Mouse (Mus musculus): ENCODE data around the gene Ccdc51. TPM values are rescaled to one million over a fixed set of nuclear protein-coding genes. Genes with fewer than 3 reads are reported as not detected.

The Ccdc51 gene
- polyA plus RNA-seq, 1 experiment from 2014 or later, result 11.2 TPM

DNA sequence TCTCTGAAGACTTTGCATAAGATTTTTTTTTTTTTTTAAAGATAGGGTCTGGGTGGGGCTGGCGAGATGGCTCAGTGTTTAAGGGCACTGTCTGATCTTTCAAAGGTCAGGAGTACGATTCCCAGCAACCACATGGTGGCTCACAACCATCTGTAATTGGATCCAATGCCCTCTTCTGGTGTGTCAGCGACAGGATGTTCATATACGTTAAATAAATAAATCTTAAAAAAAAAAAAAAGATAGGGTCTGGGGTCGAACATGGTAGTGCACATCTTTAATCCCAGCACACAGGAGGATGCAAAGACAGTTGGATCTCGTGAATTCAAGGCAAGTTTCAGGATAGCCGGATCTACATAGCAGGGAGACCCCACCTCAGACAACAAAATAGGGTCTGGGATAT lies 33.0 kb upstream of the Ccdc51 start:
- ATAC-seq (ENCODE audit: low read depth), result no peak
- peaks cover 3% of the 10 kb centered on the region; the same call in 1 of the 2 replicates for H3K36me3 ChIP-seq (ENCODE audit: control insufficient read depth, insufficient read depth, low read length)

DNA sequence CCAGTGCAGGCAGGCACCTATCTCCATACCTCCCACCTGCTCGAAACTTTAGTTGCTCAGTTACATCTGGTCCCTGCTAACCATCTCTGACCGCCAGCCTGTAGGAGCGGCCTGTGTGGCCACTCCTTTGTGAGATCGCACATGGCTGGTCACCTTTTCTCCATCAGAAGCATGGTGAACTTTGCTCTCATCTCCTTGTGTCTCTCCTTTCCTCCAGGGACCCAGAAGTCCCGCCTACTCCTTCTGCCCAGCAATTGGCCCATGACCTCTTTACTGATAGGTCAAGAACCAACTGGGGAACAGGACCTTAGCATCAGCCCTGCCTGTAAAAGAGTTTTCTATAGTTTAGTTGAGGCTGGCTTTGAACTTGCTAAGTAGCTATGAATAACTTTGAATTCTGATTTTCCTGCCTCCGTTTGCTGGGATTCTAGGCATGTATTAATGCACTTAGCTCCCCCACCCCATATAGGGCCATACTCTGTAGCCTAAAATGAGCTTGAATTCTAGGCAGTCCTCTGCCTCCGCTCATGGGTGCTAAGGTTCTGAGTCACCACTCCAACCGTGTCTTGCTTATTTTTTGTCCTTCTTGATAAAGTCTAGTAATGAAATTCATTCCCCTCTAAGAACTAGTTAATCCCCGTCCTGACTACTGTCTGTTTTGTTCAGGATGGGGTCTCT lies 32.2 kb upstream of the Ccdc51 start:
- H3K9ac ChIP-seq (ENCODE audit: low read length), result no peak overlapping the region
- no peak for ATAC-seq (ENCODE audit: low read depth)
- peaks cover 6% of the 10 kb centered on the region for H3K4me1 ChIP-seq (replicated peaks; ENCODE audit: control insufficient read depth, insufficient read depth, low read length)
- no peak overlapping the region for H3K27ac ChIP-seq (ENCODE audit: low read length)
- no peaks in the 10 kb centered on the region for H3K27me3 ChIP-seq (ENCODE audit: control insufficient read depth, insufficient read depth, low read depth, low read length)
- no peaks in the 10 kb centered on the region for H3K9me3 ChIP-seq (ENCODE audit: control insufficient read depth, low read length)
- no peak overlapping the region for H3K4me3 ChIP-seq (ENCODE audit: low read length)
- 84% methylated on average over 9 of the region's 9 CpGs for WGBS
- peaks cover 3% of the 10 kb centered on the region; the same call in 1 of the 2 replicates for H3K36me3 ChIP-seq (ENCODE audit: control insufficient read depth, insufficient read depth, low read length)
- H3K4me2 ChIP-seq (ENCODE audit: low read depth, low read length), result no peak overlapping the region

More for the DNA sequence above, 33.0 kb upstream of the Ccdc51 start:
- Histone ChIP-seq H3K4me2 (ENCODE audit: low read depth, low read length) (no peak overlapping the region), H3K9me3 (ENCODE audit: control insufficient read depth, low read length) (no peaks in the 10 kb centered on the region), H3K27me3 (ENCODE audit: control insufficient read depth, insufficient read depth, low read depth, low read length) (no peaks in the 10 kb centered on the region), H3K4me3 (ENCODE audit: low read length) (no peak overlapping the region), H3K27ac (ENCODE audit: low read length) (no peak overlapping the region), H3K4me1 (replicated peaks; ENCODE audit: control insufficient read depth, insufficient read depth, low read length) (peaks cover under 1% of the 10 kb centered on the region), H3K9ac (ENCODE audit: low read length) (no peak overlapping the region)
- 63% methylated on average over 7 of the region's 7 CpGs for WGBS

DNA sequence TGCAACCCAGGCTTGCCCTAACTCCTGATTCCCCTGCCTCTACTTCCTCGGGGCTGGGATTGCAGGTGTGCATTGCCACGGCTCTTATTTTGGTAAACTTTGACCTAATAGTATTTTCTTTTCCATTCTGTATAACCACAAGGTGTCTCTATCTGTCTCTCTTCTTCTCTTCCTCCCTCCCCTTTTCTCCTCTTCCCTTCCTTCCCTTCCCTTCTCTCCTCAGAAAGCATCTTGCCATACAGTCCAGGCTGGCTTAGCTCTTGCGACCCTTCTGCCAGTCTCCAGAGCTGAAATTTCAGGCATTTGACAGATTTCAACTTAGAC lies 31.7 kb upstream of the Ccdc51 start:
- Histone ChIP-seq H3K9ac (ENCODE audit: low read length) (no peak overlapping the region), H3K4me3 (ENCODE audit: low read length) (no peak overlapping the region), H3K4me1 (replicated peaks; ENCODE audit: control insufficient read depth, insufficient read depth, low read length) (peaks cover 9% of the 10 kb centered on the region), H3K27me3 (ENCODE audit: control insufficient read depth, insufficient read depth, low read depth, low read length) (no peaks in the 10 kb centered on the region), H3K27ac (ENCODE audit: low read length) (no peak overlapping the region), H3K4me2 (ENCODE audit: low read depth, low read length) (no peak overlapping the region), H3K9me3 (ENCODE audit: control insufficient read depth, low read length) (no peaks in the 10 kb centered on the region), H3K36me3 (ENCODE audit: control insufficient read depth, insufficient read depth, low read length) (peaks cover 3% of the 10 kb centered on the region; the same call in 1 of the 2 replicates)
- ATAC-seq (ENCODE audit: low read depth), result no peak
- 66% methylated on average over 3 of the region's 3 CpGs for WGBS

DNA sequence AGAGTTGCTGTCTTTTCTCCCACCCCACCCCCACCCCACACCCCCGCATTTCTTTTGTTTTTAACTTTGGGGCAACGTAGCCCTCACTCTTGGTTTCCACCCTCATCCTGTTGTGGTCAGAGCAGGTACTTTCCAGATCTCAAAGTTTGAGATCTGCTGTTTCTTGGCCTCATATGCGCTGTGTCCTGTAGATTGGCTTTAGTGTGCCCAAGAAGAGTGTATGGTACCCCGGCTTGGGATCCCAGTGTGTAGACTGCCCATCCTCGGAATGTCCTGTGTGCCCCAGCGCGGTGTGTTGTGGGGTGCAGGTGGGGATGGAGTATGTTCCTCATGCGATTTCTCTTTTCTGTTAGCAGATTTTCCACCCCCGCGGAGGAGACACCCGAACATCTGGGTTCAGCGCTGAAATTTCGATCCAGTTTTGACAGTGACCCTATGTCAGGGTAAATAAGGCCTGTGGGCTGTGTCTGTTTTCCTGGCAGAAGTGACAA lies 31.2 kb upstream of the Ccdc51 start:
- ATAC-seq (ENCODE audit: low read depth), result no peak
- Histone ChIP-seq H3K4me3 (ENCODE audit: low read length) (no peak overlapping the region), H3K27ac (ENCODE audit: low read length) (no peak overlapping the region), H3K9ac (ENCODE audit: low read length) (no peak overlapping the region), H3K4me2 (ENCODE audit: low read depth, low read length) (no peak overlapping the region), H3K27me3 (ENCODE audit: control insufficient read depth, insufficient read depth, low read depth, low read length) (no peaks in the 10 kb centered on the region), H3K9me3 (ENCODE audit: control insufficient read depth, low read length) (no peaks in the 10 kb centered on the region), H3K4me1 (replicated peaks; ENCODE audit: control insufficient read depth, insufficient read depth, low read length) (peaks cover 9% of the 10 kb centered on the region), H3K36me3 (ENCODE audit: control insufficient read depth, insufficient read depth, low read length) (peaks cover 3% of the 10 kb centered on the region; the same call in 1 of the 2 replicates)
- WGBS, result 85% methylated on average over 13 of the region's 13 CpGs

DNA sequence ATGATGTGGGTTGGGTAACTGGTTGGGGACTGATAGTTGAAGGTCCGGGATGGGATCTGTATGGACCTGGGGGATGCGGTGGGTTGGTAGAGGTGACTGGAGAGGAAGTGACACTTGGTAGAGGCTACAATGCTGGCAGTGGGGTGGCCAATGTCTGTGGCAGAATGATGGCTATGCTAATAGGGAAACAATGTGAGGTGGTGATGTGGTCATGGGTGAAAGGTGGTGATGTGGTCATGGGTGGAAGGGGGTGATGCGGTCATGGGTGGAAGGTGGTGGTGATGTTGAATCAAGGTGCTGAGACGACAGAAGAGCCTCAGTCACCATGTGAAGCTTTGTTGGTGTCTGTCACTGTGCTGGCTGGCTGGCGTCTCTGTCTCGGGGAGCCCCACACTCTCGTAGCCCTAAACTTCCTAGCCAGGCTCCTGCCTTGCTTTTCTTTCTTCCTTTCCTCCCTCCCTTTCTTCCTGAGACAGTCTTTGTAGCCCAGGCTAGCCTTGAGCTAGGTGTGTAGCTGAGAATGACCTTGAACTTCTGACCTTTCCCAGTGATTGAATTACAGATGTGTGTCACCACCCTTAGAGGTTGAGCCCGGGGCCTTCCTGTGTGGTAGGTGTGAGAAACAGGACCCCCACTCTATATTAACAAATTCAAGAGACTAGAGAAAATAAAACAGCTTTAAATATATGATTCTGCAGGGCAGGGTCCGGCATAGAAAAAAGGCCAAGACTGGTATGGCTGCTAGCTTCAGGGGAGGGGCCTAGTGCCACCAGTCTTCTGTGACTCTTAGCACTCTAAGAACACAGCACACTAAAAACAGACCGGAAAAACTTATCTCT lies 30.4 kb upstream of the Ccdc51 start:
- 81% methylated on average over 10 of the region's 10 CpGs for WGBS
- Histone ChIP-seq H3K4me3 (ENCODE audit: low read length) (no peak overlapping the region), H3K27ac (ENCODE audit: low read length) (no peak overlapping the region), H3K9me3 (ENCODE audit: control insufficient read depth, low read length) (no peaks in the 10 kb centered on the region), H3K4me1 (replicated peaks; ENCODE audit: control insufficient read depth, insufficient read depth, low read length) (peaks cover 9% of the 10 kb centered on the region), H3K4me2 (ENCODE audit: low read depth, low read length) (no peak overlapping the region), H3K27me3 (ENCODE audit: control insufficient read depth, insufficient read depth, low read depth, low read length) (no peaks in the 10 kb centered on the region), H3K9ac (ENCODE audit: low read length) (no peak overlapping the region), H3K36me3 (ENCODE audit: control insufficient read depth, insufficient read depth, low read length) (peaks cover 9% of the 10 kb centered on the region)
- no peak for ATAC-seq (ENCODE audit: low read depth)

DNA sequence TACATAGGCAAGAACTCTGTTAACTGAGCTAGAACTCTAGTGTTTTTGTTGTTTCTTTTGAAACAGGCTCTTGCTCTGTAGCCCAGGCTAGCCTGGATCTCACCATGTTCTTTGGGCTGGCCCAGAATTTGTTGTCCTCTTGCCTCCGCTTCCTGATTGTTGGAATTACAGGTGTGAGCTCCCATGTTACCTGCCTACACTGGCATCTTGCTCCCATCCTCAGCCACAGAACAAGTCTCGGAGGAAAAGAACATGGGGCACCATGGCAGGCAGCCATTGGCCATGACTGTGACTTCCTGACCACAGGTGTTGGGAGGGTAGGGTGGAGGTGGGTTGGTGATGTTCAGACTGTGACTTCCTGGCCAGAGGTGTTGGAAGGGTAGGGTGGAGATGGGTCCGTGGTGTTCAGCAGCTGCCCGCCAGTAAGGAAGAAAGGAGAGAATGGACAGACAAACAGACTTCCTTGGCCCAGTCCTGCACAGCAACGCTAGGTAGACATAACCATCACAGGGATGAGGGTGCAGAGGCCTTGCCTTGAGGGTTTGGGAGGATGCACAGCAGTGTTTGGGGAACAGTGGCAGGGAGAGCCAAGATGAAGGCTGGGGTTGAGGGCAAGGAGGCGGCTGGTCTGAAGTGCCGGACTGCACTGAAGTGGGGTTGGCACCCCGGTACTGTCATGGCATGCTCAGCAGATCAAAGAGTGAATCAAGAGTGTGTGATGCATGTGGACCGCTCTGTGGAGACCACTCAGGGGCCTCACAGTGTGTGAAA lies 29.6 kb upstream of the Ccdc51 start:
- ATAC-seq (ENCODE audit: low read depth), result no peak
- H3K4me1 ChIP-seq (replicated peaks; ENCODE audit: control insufficient read depth, insufficient read depth, low read length), result peaks cover 9% of the 10 kb centered on the region
- H3K4me3 ChIP-seq (ENCODE audit: low read length), result no peak overlapping the region
- 85% methylated on average over 9 of the region's 9 CpGs for WGBS
- no peaks in the 10 kb centered on the region for H3K27me3 ChIP-seq (ENCODE audit: control insufficient read depth, insufficient read depth, low read depth, low read length)
- H3K4me2 ChIP-seq (ENCODE audit: low read depth, low read length), result no peak overlapping the region
- no peak overlapping the region for H3K9ac ChIP-seq (ENCODE audit: low read length)
- peaks cover 16% of the 10 kb centered on the region for H3K36me3 ChIP-seq (ENCODE audit: control insufficient read depth, insufficient read depth, low read length)
- H3K9me3 ChIP-seq (ENCODE audit: control insufficient read depth, low read length), result no peaks in the 10 kb centered on the region
- no peak overlapping the region for H3K27ac ChIP-seq (ENCODE audit: low read length)

DNA sequence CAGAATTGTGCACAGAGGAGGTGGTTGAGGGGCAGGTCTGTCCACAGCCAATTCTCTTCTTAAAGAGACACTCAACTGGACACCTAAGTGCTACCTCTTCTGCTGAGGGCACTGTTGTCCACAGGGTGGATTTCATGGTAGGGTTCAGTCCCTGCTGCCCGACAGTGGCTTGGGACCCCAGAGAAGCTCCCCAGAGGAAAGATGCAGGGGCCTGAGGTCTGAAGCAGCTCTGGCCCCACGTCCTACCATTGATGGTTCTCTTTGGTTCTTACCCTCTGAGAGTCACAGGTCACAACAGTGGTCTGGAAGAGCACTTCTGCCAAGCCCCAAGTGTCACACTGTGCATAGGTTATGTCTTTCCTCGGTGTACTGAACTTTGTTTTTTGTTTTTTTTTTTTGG lies 28.9 kb upstream of the Ccdc51 start:
- Histone ChIP-seq H3K4me3 (ENCODE audit: low read length) (no peak overlapping the region), H3K27ac (ENCODE audit: low read length) (no peak overlapping the region), H3K4me1 (replicated peaks; ENCODE audit: control insufficient read depth, insufficient read depth, low read length) (peaks cover 9% of the 10 kb centered on the region), H3K4me2 (ENCODE audit: low read depth, low read length) (no peak overlapping the region), H3K9ac (ENCODE audit: low read length) (no peak overlapping the region), H3K9me3 (ENCODE audit: control insufficient read depth, low read length) (no peaks in the 10 kb centered on the region), H3K27me3 (ENCODE audit: control insufficient read depth, insufficient read depth, low read depth, low read length) (no peaks in the 10 kb centered on the region), H3K36me3 (ENCODE audit: control insufficient read depth, insufficient read depth, low read length) (peaks cover 22% of the 10 kb centered on the region)
- no peak for ATAC-seq (ENCODE audit: low read depth)
- whole genome bisulfite sequencing, result 85% methylated on average over 3 of the region's 3 CpGs

DNA sequence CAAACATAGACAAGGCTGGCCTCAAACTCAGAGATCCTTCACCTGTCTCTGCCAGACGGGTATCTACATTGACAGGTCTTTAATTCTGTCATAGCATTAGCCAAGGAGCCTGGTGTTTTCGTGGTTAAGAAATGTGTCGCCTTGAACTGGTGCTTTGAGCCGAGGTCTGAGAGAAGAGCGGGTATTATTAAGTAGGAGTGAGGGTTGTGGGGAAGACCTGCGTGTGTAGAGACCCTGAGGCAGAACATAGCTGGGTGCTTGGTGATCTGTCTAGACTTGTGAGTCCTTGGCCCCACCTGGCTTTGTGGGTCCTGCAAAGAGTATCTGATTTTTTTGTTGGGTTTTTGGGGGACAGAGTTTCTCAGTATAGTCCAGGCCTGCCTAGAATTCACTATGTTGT lies 28.4 kb upstream of the Ccdc51 start:
- ATAC-seq (ENCODE audit: low read depth), result no peak

DNA sequence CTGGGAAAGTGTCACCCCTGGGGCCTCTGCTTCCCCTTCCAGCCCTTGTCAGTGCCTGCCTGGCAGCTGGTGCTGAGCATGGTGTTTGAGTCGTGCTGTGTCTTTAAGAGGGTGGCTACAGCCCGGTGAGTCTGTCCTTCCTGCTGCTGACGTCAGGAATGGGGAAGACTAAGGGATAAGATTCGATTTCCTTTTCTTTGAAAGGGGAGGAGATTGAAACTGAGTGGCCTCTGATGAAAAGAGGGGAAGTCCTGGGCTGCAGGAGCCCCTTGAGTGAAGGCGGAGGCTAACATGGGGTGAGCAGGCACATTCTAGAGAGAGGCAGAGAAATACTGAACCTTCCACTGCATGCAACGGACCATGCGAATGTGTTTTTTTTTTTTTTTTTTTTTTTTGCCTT lies 27.6 kb upstream of the Ccdc51 start:
- Histone ChIP-seq H3K27ac (ENCODE audit: low read length) (peak overlapping the region; percentile 62), H3K4me3 (ENCODE audit: low read length) (peak overlapping the region; percentile 38), H3K4me1 (replicated peaks; ENCODE audit: control insufficient read depth, insufficient read depth, low read length) (peaks cover 14% of the 10 kb centered on the region), H3K4me2 (ENCODE audit: low read depth, low read length) (peak overlapping the region; percentile 44), H3K9ac (ENCODE audit: low read length) (peak overlapping the region; percentile 51), H3K27me3 (ENCODE audit: control insufficient read depth, insufficient read depth, low read depth, low read length) (no peaks in the 10 kb centered on the region), H3K9me3 (ENCODE audit: control insufficient read depth, low read length) (no peaks in the 10 kb centered on the region), H3K36me3 (ENCODE audit: control insufficient read depth, insufficient read depth, low read length) (peaks cover 24% of the 10 kb centered on the region)
- WGBS, result 6% methylated on average over 7 of the region's 7 CpGs
- ATAC-seq (ENCODE audit: low read depth), result peak; percentile 75

More for the DNA sequence above, 28.4 kb upstream of the Ccdc51 start:
- peaks cover 12% of the 10 kb centered on the region for H3K4me1 ChIP-seq (replicated peaks; ENCODE audit: control insufficient read depth, insufficient read depth, low read length)
- H3K9me3 ChIP-seq (ENCODE audit: control insufficient read depth, low read length), result no peaks in the 10 kb centered on the region
- no peak overlapping the region for H3K4me2 ChIP-seq (ENCODE audit: low read depth, low read length)
- WGBS, result 68% methylated on average over 6 of the region's 6 CpGs
- H3K36me3 ChIP-seq (ENCODE audit: control insufficient read depth, insufficient read depth, low read length), result peaks cover 24% of the 10 kb centered on the region
- H3K27me3 ChIP-seq (ENCODE audit: control insufficient read depth, insufficient read depth, low read depth, low read length), result no peaks in the 10 kb centered on the region
- H3K9ac ChIP-seq (ENCODE audit: low read length), result no peak overlapping the region
- H3K27ac ChIP-seq (ENCODE audit: low read length), result no peak overlapping the region
- H3K4me3 ChIP-seq (ENCODE audit: low read length), result no peak overlapping the region
